Mouse (Mus musculus) neural tube, embryonic 11.5 days (tissue): ENCODE data around the gene Mdm4. TPM values are rescaled to one million over a fixed set of nuclear protein-coding genes. Genes with fewer than 3 reads are reported as not detected.

Experiments used
- ATAC-seq: fragments of 200-750 bp; cut with Nextera tagmentation; 2 replicates; pipeline ENCODE4 v1.8.0; 2017; ENCODE audit warnings: moderate number of reproducible peaks, mild to moderate bottlenecking, moderate TSS enrichment, moderate library complexity; ENCODE audit not compliant: insufficient read depth, low FRiP score, low TSS enrichment
- DNase-seq: peaks from one replicate; pipeline ENCODE4 v3.0.0-alpha.2; 2015; ENCODE audit warnings: low spot score
- H3K27ac ChIP-seq: fragments of 300-500 bp; sonication (generic); 2 replicates; pipeline ENCODE4 v1.5.1; 2014; ENCODE audit warnings: low read depth, mild to moderate bottlenecking, low read length
- H3K27me3 ChIP-seq: fragments of 300-500 bp; sonication (generic); 2 replicates; pipeline ENCODE4 v1.6.1; 2014; ENCODE audit warnings: mild to moderate bottlenecking, low read length, mixed read lengths; ENCODE audit not compliant: control insufficient read depth, insufficient read depth
- H3K36me3 ChIP-seq: fragments of 300-500 bp; sonication (generic); 2 replicates; pipeline ENCODE4 v1.6.1; 2014; ENCODE audit warnings: mild to moderate bottlenecking, low read length, moderate library complexity, mixed read lengths; ENCODE audit not compliant: control insufficient read depth, insufficient read depth
- H3K4me1 ChIP-seq: fragments of 300-500 bp; sonication (generic); 2 replicates; pipeline ENCODE4 v1.6.1; 2014; ENCODE audit warnings: low read length, mixed read lengths; ENCODE audit not compliant: control insufficient read depth, insufficient read depth
- H3K4me2 ChIP-seq: fragments of 300-500 bp; sonication (generic); 2 replicates; pipeline ENCODE4 v1.6.1; 2014; ENCODE audit warnings: low read depth, mild to moderate bottlenecking, moderate library complexity
- H3K4me3 ChIP-seq: fragments of 300-500 bp; sonication (generic); 2 replicates; pipeline ENCODE4 v1.5.1; 2014; ENCODE audit warnings: low read depth, low read length
- H3K9ac ChIP-seq: fragments of 300-500 bp; sonication (generic); 2 replicates; pipeline ENCODE4 v1.6.1; 2014; ENCODE audit warnings: mild to moderate bottlenecking, low read length
- H3K9me3 ChIP-seq: fragments of 300-500 bp; sonication (generic); 2 replicates; pipeline ENCODE4 v1.6.1; 2016; ENCODE audit warnings: low read length; ENCODE audit not compliant: control insufficient read depth
- WGBS: fragments of 180-500 bp; shearing (Covaris S2); extraction: QIAGEN DNeasy Blood & Tissue Kit; methylation state at CpG from one replicate; pipeline ENCODE4 v1.1.7; 2014; 5-methylcytosine and 5-hydroxymethylcytosine counted together
- polyA plus RNA-seq: library from polyadenylated mRNA; unstranded; fragments of >200 nt; fragmentation: Nextera tagmentation; extraction: Ambion mirVana; gene quantifications from 2 replicates; pipeline ENCODE4 v1.2.1, GENCODE M21; 2014

Gene Mdm4
- polyA plus RNA-seq, 1 experiment from 2014 or later, result 41.2 TPM

DNA sequence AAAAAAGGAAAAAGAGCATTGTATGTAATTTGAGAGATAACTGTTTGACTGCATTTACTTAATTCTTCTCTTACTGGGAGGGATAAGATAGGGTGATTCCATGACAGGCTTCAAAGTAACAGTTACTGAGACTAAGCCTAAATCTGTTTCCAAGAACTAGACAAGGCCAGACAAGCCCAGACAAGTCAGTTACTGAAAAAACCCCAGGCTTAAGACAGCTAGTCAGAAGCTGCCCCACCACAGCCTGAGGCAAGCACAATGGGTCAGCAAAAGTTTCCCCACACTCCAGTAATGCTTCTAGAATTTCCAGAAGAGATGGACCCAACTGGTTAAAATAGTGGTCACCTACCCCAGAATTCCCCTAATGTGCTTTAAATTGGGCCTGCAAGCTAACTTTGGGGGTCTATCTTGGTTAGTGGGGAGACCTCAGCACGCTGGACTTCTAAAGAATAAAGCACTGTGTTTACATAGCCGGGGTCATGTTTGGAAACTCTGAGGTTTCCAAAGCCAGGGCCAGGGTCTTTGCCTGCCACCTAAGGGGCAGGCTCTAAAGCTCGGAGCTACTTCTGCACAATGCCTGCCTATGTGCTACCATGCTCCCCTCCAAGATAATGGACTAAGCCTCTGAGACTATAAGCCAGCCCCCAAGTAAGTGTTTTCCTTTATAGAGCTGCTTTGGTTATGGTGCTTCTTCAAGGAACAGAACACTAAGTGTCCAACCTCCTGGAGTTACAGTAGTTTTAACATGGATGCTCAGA lies 10.0 kb downstream of the Mdm4 start:
- Histone ChIP-seq H3K36me3 (no peaks in the 10 kb centered on the region), H3K4me3 (no peak overlapping the region), H3K9ac (no peak overlapping the region), H3K9me3 (no peaks in the 10 kb centered on the region), H3K4me2 (no peak overlapping the region), H3K27me3 (no peaks in the 10 kb centered on the region), H3K27ac (no peak overlapping the region), H3K4me1 (0 out of 2 replicates have a peak, but pooled peaks cover 2% of the 10 kb centered on the region)
- DNase-seq (no peak), ATAC-seq (no peak)
- WGBS, result 68% methylated on average over 3 of the region's 3 CpGs

DNA sequence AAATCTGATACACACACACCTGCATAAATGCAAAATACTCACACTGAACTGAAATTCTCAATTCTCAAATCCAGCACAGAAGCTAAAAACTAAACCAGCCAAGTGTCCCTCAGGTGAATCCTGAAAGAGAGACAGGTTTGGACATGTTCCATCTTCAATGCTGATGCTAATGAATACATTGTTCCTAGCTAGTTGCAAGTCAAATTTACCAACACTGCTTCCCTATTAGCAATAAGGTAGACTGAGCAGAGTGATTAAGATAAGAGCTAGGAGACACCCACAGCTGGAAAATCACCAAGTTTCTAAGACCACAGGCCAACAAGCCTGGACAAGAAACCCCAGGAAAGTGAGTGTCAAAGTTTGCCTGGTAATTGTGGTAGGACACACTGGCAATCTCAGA lies 11.0 kb downstream of the Mdm4 start:
- no peak for ATAC-seq
- no peak for DNase-seq
- H3K4me1 ChIP-seq, result 0 out of 2 replicates have a peak, but pooled peaks cover under 1% of the 10 kb centered on the region
- H3K4me2 ChIP-seq, result no peak overlapping the region
- H3K9me3 ChIP-seq, result no peaks in the 10 kb centered on the region
- no peaks in the 10 kb centered on the region for H3K27me3 ChIP-seq
- H3K27ac ChIP-seq, result no peak overlapping the region
- no peak overlapping the region for H3K9ac ChIP-seq
- H3K4me3 ChIP-seq, result no peak overlapping the region
- no peaks in the 10 kb centered on the region for H3K36me3 ChIP-seq

- ATAC-seq (no peak), DNase-seq (no peak)
- H3K27ac ChIP-seq, result no peak overlapping the region
- no peak overlapping the region for H3K4me2 ChIP-seq
- H3K27me3 ChIP-seq, result no peaks in the 10 kb centered on the region
- no peak overlapping the region for H3K4me3 ChIP-seq
- no peaks in the 10 kb centered on the region for H3K4me1 ChIP-seq
- H3K9me3 ChIP-seq, result no peaks in the 10 kb centered on the region
- H3K9ac ChIP-seq, result no peak overlapping the region
- no peaks in the 10 kb centered on the region for H3K36me3 ChIP-seq
- 94% methylated on average over 2 of the region's 2 CpGs for WGBS
Observed at GRCm38 (mm10) chr1:133018580-133018979, 11.8 kb downstream of the Mdm4 start.

DNA sequence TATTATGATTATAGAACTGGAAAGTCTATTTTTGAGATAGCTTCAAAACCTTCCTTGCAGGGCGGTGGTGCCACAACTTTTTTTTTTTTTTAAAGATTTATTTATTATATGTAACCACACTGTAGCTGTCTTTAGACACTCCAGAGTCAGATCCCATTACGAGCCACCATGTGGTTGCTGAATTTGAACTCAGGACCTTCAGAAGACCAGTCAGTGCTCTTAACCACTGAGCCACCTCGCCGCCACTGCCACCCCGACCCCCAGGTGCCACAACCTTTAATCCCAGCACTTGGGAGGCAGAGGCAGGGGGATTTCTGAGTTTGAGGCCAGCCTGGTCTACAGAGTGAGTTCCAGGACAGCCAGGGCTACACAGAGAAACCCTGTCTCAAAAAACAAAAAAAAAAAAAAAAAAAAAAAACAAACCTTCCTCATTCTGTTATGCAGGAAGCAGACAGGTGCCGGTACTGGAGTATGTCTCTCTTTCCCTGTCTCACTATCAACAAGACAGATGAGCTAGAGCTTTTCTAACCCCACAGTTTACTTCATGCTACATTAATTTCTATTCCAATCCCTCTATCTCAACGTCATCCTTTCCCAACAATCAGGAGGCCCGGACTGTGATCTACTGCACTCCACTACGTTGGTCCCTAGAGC lies 13.5 kb downstream of the Mdm4 start:
- Histone ChIP-seq H3K4me3 (no peak overlapping the region), H3K4me2 (no peak overlapping the region), H3K9me3 (no peaks in the 10 kb centered on the region), H3K9ac (no peak overlapping the region), H3K36me3 (no peaks in the 10 kb centered on the region), H3K27me3 (no peaks in the 10 kb centered on the region), H3K4me1 (no peaks in the 10 kb centered on the region), H3K27ac (no peak overlapping the region)
- 91% methylated on average over 9 of the region's 9 CpGs for WGBS
- ATAC-seq (no peak), DNase-seq (no peak)

GRCm38 (mm10) chr1:133014196-133014595 lies 16.2 kb downstream of the Mdm4 start:
- peaks cover 2% of the 10 kb centered on the region; the same call in 1 of the 2 replicates for H3K36me3 ChIP-seq

GRCm38 (mm10) chr1:133013331-133013730 lies 17.0 kb downstream of the Mdm4 start:
- ATAC-seq (no peak), DNase-seq (no peak)
- H3K27me3 ChIP-seq, result no peaks in the 10 kb centered on the region
- no peak overlapping the region for H3K27ac ChIP-seq
- H3K4me1 ChIP-seq, result no peaks in the 10 kb centered on the region
- H3K9me3 ChIP-seq, result no peaks in the 10 kb centered on the region
- H3K36me3 ChIP-seq, result peaks cover 2% of the 10 kb centered on the region; the same call in 1 of the 2 replicates
- H3K4me3 ChIP-seq, result no peak overlapping the region
- no peak overlapping the region for H3K4me2 ChIP-seq
- H3K9ac ChIP-seq, result no peak overlapping the region

More at GRCm38 (mm10) chr1:133014196-133014595, 16.2 kb downstream of the Mdm4 start:
- Histone ChIP-seq H3K4me2 (no peak overlapping the region), H3K9me3 (no peaks in the 10 kb centered on the region), H3K4me1 (no peaks in the 10 kb centered on the region), H3K27me3 (no peaks in the 10 kb centered on the region), H3K9ac (no peak overlapping the region), H3K27ac (no peak overlapping the region), H3K4me3 (no peak overlapping the region)
- ATAC-seq (no peak), DNase-seq (no peak)
- 94% methylated on average over 1 of the region's 1 CpGs for WGBS

DNA sequence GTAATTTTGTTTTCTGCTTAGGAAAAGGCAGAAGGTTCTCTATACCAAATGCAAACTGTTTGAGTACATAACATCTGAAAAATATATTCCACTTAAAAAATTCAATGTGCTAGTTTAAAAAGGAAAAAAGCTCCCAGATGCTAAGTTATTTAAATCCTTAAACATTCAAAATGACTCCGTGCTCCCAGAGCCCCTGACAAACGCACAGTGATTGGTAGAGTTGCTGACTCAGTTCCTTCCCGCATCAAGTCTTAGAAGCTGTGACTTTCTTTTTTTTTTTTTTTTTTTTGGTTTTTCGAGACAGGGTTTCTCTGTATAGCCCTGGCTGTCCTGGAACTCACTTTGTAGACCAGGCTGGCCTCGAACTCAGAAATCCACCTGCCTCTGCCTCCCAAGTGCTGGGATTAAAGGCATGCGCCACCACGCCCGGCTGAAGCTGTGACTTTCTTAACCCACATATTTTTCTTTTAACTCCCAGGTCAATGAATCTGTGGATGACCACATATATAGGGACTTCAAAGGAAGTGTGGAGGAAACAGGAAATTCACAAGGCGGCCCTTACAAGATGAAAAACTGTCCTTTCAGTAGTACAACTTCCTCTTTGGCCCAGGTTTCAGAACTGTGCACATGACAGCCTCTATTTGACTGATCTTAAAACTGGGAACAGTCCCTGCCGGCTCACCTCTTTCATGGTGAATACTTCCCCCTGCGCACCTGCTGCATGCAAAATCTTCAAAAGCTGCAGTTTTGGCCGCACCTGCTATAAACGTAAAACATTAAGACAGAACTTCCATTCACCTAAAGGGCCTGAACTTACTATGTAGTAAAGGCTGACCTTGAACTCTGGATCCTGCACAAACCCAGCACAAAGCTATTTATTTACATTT lies 18.2 kb downstream of the Mdm4 start:
- no peaks in the 10 kb centered on the region for H3K9me3 ChIP-seq
- no peak for DNase-seq

DNA sequence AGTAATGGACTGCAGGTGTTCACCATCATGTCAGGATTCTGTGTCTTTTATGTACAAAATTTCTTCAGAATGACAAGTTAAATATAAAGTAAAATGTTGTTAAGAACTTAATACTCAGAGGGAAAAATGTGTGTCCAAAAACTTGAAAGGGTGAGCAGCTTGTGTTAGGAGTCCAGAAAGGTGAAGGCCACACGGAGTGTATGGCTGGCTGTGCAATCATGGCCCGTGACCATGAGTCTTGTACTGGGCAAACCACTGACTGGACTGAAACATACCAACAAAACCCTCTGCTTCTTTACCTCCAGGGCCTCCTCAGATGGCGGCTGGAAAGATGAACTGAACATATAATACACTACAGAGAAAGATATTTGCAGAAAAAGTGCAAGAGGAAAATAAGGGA lies 23.8 kb downstream of the Mdm4 start:
- Histone ChIP-seq H3K27me3 (no peaks in the 10 kb centered on the region), H3K4me3 (no peak overlapping the region), H3K9ac (no peak overlapping the region), H3K27ac (no peak overlapping the region), H3K4me2 (no peak overlapping the region), H3K9me3 (no peaks in the 10 kb centered on the region), H3K4me1 (no peaks in the 10 kb centered on the region), H3K36me3 (peaks cover 6% of the 10 kb centered on the region; the same call in 1 of the 2 replicates)
- WGBS, result 97% methylated on average over 3 of the region's 3 CpGs
- DNase-seq (no peak), ATAC-seq (no peak)

More for the DNA sequence above, 18.2 kb downstream of the Mdm4 start:
- Histone ChIP-seq H3K27me3 (no peaks in the 10 kb centered on the region), H3K4me1 (no peaks in the 10 kb centered on the region), H3K36me3 (peaks cover 2% of the 10 kb centered on the region; the same call in 1 of the 2 replicates), H3K4me3 (no peak overlapping the region), H3K4me2 (no peak overlapping the region), H3K27ac (no peak overlapping the region), H3K9ac (no peak overlapping the region)
- 91% methylated on average over 12 of the region's 13 CpGs for WGBS
- ATAC-seq, result no peak
